Mouse (Mus musculus) mouse embryonic stem cell (cell line): ENCODE data around the gene Col4a6.

Experiments
- in situ Hi-C, 2 experiments: fragments of 300-500 bp; cut with MboI; formaldehyde crosslinking; loops; 1 replicate in 1 of 2; 3 replicates in 1 of 2; pipeline ENCODE4 v1.14.3; 2019 to 2020; ENCODE audit warnings: low sequenced_read_pairs in 2 of 2, low pct_unique_long_range_greater_than_20kb in 1 of 2, mixed read lengths in 1 of 2; ENCODE audit not compliant: unreplicated experiment in 1 of 2

Col4a6 gene

DNA sequence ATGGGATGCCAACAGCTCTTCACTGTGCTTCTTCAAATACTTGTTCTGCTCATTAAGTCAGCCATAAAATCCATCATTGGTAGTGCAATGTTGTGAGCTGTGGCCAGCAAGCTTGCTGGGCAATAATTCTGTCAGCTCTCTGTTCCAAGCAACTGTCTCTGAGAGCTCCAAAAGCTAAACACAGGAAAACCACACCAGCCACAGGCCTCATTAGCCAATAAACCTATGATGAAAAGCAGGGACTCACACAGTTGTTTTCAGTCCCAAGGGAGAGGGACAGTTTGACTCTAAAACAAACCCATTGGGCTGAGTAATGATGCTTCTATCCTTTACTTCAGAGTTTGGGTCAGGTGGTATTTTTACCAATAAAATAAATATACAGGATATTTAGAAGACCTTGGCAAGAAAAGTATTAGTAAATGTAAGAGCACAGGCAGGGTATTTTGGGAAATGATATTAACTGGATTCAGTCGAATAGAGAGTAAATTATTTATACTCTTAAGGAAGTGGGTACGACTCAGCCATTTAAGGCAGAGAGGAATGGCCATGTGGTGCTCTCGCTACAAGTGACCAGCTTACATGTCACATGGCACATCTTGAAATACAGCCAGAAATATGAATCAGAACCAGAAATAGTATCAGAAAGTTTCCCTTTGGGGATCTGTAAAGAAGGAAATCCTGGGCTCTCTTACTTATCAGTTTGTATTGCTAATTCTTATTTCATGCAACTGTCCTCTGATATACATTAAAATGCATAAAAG is 181.0 kb downstream of the Col4a6 start:
- in situ Hi-C loops, result no loop called here

DNA sequence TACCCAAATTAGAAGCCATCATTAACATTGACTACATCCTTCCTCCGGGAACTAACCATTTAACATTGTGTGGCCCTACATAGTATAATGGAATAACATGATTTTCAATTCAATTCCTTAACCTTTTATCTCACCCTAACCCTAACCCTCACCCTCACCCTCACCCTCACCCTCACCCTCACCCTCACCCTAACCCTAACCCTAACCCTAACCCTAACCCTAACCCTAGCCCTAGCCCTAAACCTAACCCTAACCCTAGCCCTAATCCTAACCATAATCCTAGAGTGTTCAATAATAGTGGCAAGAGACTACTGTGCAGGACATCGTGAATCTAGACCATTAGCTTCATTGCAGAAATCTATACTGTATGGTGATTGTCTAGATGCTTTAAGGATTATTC is 197.5 kb downstream of the Col4a6 start:
- in situ Hi-C loops, result no loop called here

DNA sequence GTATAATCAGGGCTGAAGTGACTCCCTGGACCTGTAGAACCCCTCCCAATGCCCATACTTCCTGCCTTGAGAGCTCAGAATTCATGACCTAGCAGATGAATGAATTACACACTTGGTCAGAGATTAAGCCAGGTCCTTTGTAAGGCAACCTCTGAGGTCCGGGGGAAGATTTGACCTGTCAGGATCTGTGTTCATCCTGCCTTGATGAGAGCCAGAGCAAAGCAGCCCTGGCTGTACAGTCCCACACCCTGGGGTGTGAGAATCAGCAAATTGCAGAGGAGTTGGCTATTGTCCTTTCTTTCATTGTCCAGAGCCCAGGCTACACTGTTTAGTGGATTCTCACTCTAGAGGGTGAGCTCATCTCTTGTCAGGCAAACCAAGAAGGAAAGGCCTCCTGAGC is 207.9 kb downstream of the Col4a6 start:
- in situ Hi-C loops, result no loop called here

DNA sequence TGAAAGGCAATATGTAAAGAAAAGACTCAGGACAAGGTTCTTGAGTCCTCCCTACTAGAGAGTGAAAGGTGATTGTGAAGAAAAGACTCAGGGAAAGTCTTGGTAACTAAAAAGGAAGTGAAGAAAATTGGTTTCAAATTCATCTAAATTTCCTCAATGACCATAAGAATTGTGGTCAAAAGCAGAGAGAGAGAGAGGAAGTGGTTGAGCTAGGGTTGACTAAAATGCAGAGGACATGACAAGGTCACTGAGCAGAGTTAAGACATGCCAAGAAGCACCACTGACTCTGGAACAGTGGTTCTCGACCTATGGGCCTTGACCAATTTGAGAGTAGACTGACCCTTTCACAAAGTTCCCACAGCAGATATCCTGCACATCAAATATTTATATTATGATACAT is 224.2 kb downstream of the Col4a6 start:
- in situ Hi-C loops, result no loop called here

DNA sequence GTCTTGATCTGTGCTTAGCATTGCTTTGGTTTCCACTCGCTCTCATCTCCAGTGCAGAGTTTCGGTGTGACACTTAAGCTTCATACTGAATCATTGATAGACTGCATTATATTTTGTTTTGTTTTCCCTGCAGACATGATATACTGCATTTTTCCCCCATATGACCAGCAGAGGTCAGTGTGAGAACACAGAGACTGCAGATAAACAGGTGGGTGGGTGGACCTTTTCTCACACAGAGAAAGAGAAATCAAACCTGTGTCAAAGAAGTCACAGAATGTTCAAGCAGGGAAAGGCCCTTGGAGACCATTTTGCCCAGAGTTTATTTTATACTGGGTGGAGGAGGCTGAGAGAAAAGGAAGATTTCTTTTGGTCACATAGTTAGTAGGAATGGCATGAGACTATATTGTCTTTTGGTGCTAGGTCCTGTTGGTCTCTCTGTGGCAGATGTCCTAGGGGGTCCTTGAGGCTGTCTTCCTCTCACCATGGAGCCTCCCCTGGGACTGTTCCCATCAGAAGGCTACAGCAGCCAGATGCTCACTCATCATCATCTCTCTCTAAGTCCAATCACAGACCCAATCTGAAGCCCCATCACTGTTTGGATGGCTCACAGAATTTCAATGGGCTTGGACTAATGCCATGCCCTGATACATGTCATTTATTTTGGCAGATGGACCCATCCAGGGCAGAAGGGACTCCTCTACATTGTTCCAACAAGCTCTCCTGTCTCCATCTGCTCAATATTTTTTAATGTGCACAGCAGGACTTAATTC is 237.1 kb downstream of the Col4a6 start:
- in situ Hi-C loops, result no loop called here

DNA sequence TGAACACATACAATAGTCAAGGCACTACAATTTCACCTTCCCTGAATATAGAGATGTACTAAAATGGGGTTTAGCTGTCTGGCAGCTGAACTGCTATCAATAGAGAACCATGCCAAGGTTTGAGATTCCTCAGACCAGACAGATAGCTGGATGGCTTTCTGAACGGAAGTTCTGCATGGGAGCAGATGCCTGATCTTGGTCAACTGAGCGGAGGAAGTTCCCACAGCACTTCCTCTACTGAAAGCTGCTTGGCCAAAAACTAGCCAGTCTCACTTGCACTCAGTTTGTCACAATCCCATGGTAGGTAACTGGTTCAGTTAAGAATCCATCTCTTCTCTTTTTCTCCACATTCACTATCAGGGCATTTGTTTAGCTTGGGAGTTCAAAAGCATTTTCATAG is 245.7 kb downstream of the Col4a6 start:
- in situ Hi-C loops, result no loop called here

DNA sequence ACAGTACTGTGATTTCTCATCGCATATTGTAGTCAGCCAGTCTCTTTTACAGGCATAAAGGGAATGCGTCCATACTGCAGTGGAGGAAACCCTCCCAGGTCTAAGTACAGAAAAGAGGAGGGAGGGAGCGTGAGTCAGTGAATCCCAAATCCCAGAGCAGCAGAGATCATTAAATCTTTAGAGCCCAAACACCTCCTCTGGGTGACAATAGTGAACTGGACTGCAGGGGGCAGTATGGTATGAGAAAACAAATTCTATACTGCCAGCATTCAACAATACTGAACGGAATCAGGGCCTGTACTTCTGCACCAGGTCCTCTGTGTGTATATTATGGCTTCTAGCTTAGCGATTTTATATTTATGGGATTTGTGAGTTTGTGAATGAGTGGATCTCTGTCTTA is 261.1 kb downstream of the Col4a6 start:
- in situ Hi-C loops, result no loop called here

DNA sequence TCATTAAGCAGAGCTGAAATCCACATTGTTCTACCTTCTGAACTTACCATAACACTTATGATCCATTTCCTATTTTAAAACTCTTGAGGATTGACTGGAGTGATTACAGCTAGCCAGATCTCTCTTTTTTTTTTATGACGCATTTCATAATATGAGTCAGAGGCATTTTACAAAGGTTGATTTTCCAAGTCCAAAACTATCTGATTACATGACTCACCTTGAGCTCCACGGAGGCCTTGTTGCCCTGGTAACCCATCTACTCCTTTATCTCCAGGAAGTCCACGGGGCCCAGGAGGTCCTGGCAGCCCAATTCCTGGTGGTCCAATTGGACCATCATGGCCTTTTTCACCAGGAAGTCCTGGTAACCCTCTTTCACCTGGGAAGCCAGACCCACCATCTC is 274.9 kb downstream of the Col4a6 start:
- in situ Hi-C loops, result no loop called here

DNA sequence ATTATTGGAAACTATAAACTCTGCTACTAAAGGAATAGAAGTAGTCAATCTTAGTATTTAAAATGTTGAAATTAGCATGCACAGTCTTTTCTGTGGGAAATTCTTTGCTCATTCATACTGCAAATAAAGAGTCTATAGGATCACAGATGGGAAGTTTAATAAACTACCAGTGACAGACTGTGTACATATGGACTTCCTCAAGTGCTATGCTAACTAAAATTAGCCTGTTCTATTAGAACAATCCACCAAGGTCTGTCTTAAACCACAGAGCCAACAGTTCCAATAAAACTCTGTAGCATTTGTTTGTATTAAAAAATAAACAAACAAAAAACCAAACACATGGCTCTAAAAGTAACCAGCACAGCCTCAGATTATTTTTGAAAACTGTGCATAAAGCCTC is 278.8 kb downstream of the Col4a6 start:
- in situ Hi-C loops, result no loop called here

DNA sequence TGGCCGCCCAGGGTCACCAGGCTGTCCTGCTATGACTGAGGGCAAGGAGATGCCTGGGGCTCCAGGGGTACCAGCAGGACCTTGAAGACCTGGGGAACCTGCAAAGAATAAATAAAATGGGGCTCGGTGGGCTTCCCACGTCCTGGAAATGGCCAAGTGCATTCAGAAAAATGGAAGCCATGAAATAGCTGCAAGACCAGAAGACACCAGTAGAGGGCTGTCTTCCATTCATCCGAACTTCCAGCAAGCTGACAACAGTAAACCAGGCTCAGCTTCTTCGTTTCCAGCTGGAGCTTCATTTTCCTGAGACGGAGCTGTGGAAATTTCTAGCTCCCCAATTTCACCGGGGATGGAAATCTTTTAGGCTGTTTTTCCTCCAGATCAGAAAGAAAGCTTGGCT is 298.5 kb downstream of the Col4a6 start:
- in situ Hi-C loops, result no loop called here

DNA sequence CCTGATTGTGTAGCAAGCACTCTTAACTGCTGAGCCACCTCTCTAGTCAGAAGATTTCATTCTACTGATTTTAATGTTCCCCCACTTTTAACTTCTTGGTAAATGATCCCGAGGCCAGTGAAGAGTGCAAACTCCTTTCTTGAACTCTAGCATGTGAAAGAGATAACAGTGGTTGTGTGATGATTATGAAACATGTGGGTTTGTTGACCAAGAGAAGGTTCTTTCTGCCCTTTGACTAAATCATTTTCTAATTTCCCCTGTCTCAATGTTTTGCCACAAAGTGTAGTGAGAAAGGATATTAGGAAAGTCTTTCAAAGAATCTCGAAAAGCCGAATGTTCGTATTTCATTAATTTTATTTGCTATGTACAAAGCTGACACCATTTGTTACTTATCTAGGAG is 308.8 kb downstream of the Col4a6 start:
- in situ Hi-C loops, result no loop called here

DNA sequence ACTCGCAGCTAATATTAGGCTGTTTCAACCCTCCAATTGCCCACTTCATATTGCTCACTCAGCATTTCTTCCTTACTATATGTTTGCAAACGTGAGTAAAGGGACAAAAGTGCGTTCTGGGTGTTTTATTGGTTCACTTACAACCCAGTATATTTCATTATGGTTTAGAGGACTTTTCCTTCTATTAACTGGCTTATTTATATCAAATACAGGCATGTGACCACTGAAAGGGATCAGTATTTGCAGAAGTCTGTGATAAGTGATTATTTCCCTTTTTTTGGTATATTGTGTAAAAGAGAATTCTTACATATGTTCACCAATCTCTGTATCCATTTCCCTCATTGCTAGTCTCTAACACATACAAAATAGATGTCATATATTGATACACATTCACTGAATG is 313.5 kb downstream of the Col4a6 start:
- in situ Hi-C loops, result no loop called here

DNA sequence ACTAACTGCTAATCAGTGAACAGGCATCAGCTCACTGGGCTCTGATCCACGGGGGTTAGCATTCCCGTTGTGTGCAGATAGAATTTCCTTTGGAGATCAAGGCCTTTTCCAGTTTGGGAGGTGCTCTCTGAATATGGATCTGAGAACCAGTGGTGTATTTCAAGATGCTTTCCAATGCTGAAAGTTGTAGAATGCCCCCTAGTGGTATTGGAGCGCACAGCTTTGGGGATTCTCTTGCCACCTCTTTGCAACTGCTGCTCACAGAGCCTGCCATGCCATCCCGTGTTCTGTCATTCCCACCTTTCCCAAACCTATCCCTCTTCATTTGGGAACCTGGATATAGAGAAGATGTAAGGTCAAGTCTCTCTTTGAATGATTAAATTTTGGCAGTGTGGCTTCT is 315.7 kb downstream of the Col4a6 start:
- in situ Hi-C loops, result no loop called here

DNA sequence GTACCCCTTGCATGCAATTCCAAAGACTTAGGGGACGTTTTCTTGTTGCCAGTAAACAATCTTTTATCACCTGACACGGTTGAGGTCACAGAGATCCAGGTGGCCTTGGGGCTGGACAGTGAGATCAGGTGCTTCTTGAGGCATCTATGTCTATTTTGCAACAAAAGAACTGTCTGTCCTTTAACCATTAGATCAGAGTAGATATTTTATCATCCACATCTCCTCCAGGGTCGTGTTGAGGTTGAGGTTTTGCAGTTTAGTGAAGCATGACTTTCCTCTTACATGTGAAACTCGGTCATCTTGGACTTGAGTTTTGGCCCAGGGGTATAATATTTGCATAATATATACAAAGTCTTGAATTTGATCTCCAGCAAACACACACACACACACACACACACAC is 316.2 kb downstream of the Col4a6 start:
- in situ Hi-C loops, result no loop called here

DNA sequence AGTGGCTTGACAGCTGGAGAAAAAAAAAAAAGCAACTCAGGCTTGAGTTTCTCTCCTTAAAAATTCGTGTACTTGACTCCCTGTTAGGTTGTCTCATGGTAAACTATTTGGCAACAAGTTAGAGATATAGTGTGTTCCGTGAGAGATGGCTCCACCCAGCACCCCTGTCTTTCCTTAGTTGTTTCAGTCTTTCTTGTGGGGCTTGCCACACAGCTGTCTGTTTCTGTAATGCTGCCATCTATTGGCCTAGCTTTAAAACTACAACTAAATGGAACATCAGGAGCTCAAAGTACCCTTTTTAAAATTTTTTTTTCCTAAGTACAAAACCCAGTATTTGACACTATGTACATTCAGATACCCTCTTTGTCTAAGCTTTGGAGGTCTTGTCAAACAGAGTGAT is 317.2 kb downstream of the Col4a6 start:
- in situ Hi-C loops, result no loop called here

DNA sequence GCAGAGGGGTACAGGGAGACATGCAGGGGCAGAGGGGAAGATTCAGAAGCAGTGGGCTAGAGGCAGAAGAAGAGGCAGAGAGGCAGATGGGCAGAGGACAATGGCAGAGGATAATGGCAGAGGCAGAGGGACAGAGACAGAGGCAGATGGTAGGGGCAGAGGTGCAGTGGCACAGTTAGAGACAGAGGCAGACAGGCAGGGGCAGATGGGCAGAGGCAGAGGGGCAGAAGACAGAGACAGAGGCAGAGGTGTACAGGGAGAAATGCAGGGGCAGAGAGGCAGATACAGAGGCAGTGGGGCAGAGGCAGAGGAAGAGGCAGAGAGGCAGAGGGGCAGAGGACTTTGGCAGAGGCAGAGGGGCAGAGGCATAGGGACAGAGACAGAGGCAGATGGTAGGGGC is 322.7 kb downstream of the Col4a6 start:
- in situ Hi-C loops, result no loop called here

DNA sequence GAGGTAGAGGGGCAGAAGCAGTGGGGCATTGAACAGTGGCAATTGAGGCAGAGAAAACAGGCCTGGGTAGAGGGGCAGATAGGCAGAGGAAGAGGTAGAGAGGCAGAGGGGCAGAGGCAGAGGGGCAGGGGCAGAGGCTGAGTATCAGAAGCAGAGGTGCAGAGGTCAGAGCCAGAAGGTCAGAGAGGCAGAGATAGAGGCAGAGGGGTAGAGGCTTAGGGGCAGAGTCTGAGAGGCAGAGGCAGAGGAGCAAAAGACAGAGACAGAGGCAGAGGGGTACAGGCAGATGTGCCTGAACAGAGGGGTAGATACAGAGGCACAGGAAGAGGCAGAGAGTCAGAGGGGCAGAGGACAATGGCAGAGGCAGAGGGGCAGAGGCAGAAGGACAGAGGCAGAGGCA is 323.6 kb downstream of the Col4a6 start:
- in situ Hi-C loops, result no loop called here

DNA sequence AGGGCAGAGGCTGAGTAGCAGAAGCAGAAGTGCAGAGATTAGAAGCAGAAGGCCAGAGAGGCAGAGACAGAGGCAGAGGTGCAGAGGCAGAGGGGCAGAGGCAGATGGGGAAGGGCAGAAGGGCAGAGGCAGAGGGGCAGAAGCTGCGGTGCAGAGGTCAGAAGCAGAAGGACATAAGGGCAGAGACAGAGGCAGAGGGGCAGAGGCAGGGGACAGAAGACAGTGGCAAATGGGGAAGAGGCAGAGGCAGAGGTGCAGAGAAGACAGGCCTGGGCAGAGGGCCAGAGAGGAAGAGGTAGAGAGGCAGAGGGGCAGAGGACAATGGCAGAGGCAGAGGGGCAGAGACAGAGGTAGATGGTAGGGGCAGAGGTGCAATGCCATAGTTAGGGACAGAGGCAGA is 324.2 kb downstream of the Col4a6 start:
- in situ Hi-C loops, result no loop called here
